Mouse (Mus musculus): ENCODE data around the gene Fam98a.

GRCm38 (mm10) chr17:75522347-75523065 is 29.2 kb downstream of the Fam98a start:
- TF ChIP-seq CTCF (IDR thresholded peaks at IDR 0.05; ENCODE audit: control insufficient read depth, insufficient read depth, insufficient read length) (no peak), USF1 (IDR thresholded peaks at IDR 0.05; ENCODE audit: low read depth) (no peak), MAX (IDR thresholded peaks at IDR 0.05) (no peak), MYOG (IDR thresholded peaks at IDR 0.05; ENCODE audit: control insufficient read depth, extremely low read depth, insufficient read length) (no peak)
